Comparison of ENCODE assay signal across 12 mouse cellular contexts in the genomic region with DNA sequence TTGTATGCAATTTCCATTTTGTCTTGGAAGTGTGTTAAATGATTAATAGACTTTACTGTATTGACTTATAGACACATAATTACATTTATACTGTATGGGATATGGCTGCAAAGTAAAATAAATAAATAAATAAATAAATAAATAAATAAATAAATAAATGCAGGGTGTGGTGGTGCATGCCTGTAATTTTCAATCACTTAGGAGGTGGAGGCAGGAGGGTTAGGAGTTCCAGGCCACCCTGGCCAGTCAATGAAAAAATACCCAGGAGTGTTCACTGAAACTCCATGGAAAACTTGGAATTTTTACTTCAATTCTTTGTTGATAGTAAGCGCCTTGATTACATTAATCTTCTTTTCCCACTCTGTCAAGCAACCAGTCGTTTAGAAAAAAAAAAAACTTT. TPM values are rescaled to one million over a fixed set of nuclear protein-coding genes. Genes with fewer than 3 reads are reported as not detected.
DNase-seq lines count a peak whose midpoint lies in the region; ATAC-seq and TF ChIP-seq lines count a peak whose summit lies in the region.
"Had no signal": no experiment of that assay in that cellular context is flagged by ENCODE, and none has a peak within 500 bp of the region (broad histone marks: within the 10 kb centered on the region; RNA-seq: fewer than 3 reads in every experiment).

No protein-coding gene starts in this region.

- H3K4me2 ChIP-seq in heart, embryonic 13.5 days = peak overlapping the region; percentile 69
- peak overlapping the region; percentile 64 for H3K4me2 ChIP-seq in lung, embryonic 16.5 days (ENCODE audit: low read depth, low read length)
- H3K4me2 ChIP-seq in intestine, embryonic 15.5 days (replicated peaks) = peak overlapping the region; percentile 81
- peak overlapping the region; percentile 64 for H3K4me2 ChIP-seq in myocyte (ENCODE audit: low read depth)

- no peak for DNase-seq in heart, postnatal 4 days
- DNase-seq in lung, postnatal 25 days (ENCODE audit: low spot score) = no peak
- no peak for DNase-seq in testis, postnatal 10 days (ENCODE audit: low spot score)
- no peak for DNase-seq in gastrocnemius, postnatal 25 days
- DNase-seq: embryo, embryonic 11 days; right cerebral cortex, adult 18-20 months had no signal

- ATAC-seq in heart, embryonic 13.5 days (ENCODE audit: extremely low read depth, insufficient number of reproducible peaks, low FRiP score, low TSS enrichment) = no peak
- no peak for ATAC-seq in lung, embryonic 16.5 days (ENCODE audit: low read depth)
- 0 out of 2 replicates have a peak, but pooled peaks have one; percentile 31 for ATAC-seq in intestine, embryonic 15.5 days
- ATAC-seq: CD4-positive, CD25-positive, alpha-beta regulatory T cell, adult 4 months had no signal

- peaks cover 9% of the 10 kb centered on the region; the same call in 1 of the 2 replicates for H3K36me3 ChIP-seq in heart, embryonic 13.5 days
- peaks cover 3% of the 10 kb centered on the region; the same call in 1 of the 2 replicates for H3K36me3 ChIP-seq in lung, embryonic 16.5 days (ENCODE audit: control insufficient read depth, insufficient read depth, low read length)
- H3K36me3 ChIP-seq in intestine, embryonic 15.5 days = no peaks in the 10 kb centered on the region
- H3K36me3 ChIP-seq in myocyte (ENCODE audit: control insufficient read depth, insufficient read depth) = no peaks in the 10 kb centered on the region

- peak overlapping the region; percentile 89 for H3K9ac ChIP-seq in heart, embryonic 13.5 days
- peak overlapping the region; percentile 63; the same call in 1 of the 2 replicates for H3K9ac ChIP-seq in lung, embryonic 16.5 days (ENCODE audit: low read length)
- no peak overlapping the region; the same call in 1 of the 2 replicates for H3K9ac ChIP-seq in intestine, embryonic 15.5 days

- peak overlapping the region; percentile 71 for H3K4me3 ChIP-seq in heart, embryonic 13.5 days
- peak overlapping the region; percentile 62 for H3K4me3 ChIP-seq in lung, embryonic 16.5 days (ENCODE audit: low read length)
- peak overlapping the region; percentile 59 for H3K4me3 ChIP-seq in intestine, embryonic 15.5 days (replicated peaks)
- H3K4me3 ChIP-seq in myocyte = peak overlapping the region; percentile 23

- H3K27ac ChIP-seq in heart, embryonic 13.5 days (replicated peaks) = peak overlapping the region; percentile 94
- no peak overlapping the region; the same call in 1 of the 2 replicates for H3K27ac ChIP-seq in lung, embryonic 16.5 days (ENCODE audit: low read length)
- H3K27ac ChIP-seq in intestine, embryonic 15.5 days = no peak overlapping the region

- no peaks in the 10 kb centered on the region for H3K9me3 ChIP-seq in heart, embryonic 13.5 days
- H3K9me3 ChIP-seq in lung, embryonic 16.5 days (ENCODE audit: control insufficient read depth, low read length) = no peaks in the 10 kb centered on the region
- no peaks in the 10 kb centered on the region for H3K9me3 ChIP-seq in intestine, embryonic 15.5 days

- no peaks in the 10 kb centered on the region for H3K79me2 ChIP-seq in myocyte (ENCODE audit: control insufficient read depth, insufficient read depth)

- TF ChIP-seq POLR2A in myocyte (IDR thresholded peaks at IDR 0.05; ENCODE audit: insufficient read length, low read depth) = no peak

- WGBS in heart, embryonic 13.5 days = 50% methylated on average over 2 of the region's 2 CpGs
- WGBS in lung, embryonic 16.5 days = 30% methylated on average over 2 of the region's 2 CpGs
- 50% methylated on average over 2 of the region's 2 CpGs for WGBS in intestine, embryonic 15.5 days

- no peaks in the 10 kb centered on the region for H3K27me3 ChIP-seq in heart, embryonic 13.5 days (replicated peaks)
- H3K27me3 ChIP-seq in lung, embryonic 16.5 days (ENCODE audit: control insufficient read depth, insufficient read depth, low read depth, low read length) = no peaks in the 10 kb centered on the region
- H3K27me3 ChIP-seq in intestine, embryonic 15.5 days (replicated peaks) = no peaks in the 10 kb centered on the region
- H3K27me3 ChIP-seq in myocyte (ENCODE audit: control insufficient read depth, insufficient read depth, insufficient read length) = no peaks in the 10 kb centered on the region

- peaks cover 35% of the 10 kb centered on the region for H3K4me1 ChIP-seq in heart, embryonic 13.5 days
- peaks cover 10% of the 10 kb centered on the region for H3K4me1 ChIP-seq in lung, embryonic 16.5 days (replicated peaks; ENCODE audit: control insufficient read depth, insufficient read depth, low read length)
- peaks cover 3% of the 10 kb centered on the region; the same call in 1 of the 2 replicates for H3K4me1 ChIP-seq in intestine, embryonic 15.5 days (replicated peaks)

- H3ac ChIP-seq in myocyte (ENCODE audit: control insufficient read depth, insufficient read length) = no peak overlapping the region

TF ChIP-seq in myocyte, 11 proteins besides CTCF, POLR2A, EP300 and RAD21:
- TF ChIP-seq POLR2AphosphoS2 (IDR thresholded peaks at IDR 0.05; ENCODE audit: insufficient read length, low read depth) (no peak), TCF3 (IDR thresholded peaks at IDR 0.05; ENCODE audit: insufficient read length, low read depth) (no peak), SRF (IDR thresholded peaks at IDR 0.05; ENCODE audit: control insufficient read depth, insufficient read length, low read depth) (no peak), MAX (IDR thresholded peaks at IDR 0.05; ENCODE audit: low read depth) (no peak), MYOG (IDR thresholded peaks at IDR 0.05; ENCODE audit: control insufficient read depth in 1 of 3, insufficient read depth in 1 of 3, insufficient read length in 2 of 3, low read depth in 2 of 3) (no peak), CEBPB (IDR thresholded peaks at IDR 0.05; ENCODE audit: insufficient read depth, poor library complexity, severe bottlenecking) (no peak), USF1 (IDR thresholded peaks at IDR 0.05; ENCODE audit: low read depth) (no peak), E2F4 (IDR thresholded peaks at IDR 0.05; ENCODE audit: insufficient read depth) (no peak)

RNA-seq across cellular contexts. Expression of a gene that starts 1.1 kb away (rescaled TPM):
- polyA plus RNA-seq in heart, embryonic 13.5 days (2015; fragmentation: Nextera tagmentation; extraction: Ambion mirVana) = 83.0 and 85.6 TPM in 2 replicates
- 100 to 1,000 TPM; 115 to 118 TPM for total RNA-seq in heart, postnatal 4 days (2021)
- 161 and 166 TPM in 2 replicates for polyA plus RNA-seq in lung, embryonic 16.5 days (2015; fragmentation: Nextera tagmentation; extraction: Ambion mirVana)
- polyA plus RNA-seq in intestine, embryonic 15.5 days (2015; fragmentation: Nextera tagmentation; extraction: Ambion mirVana) = 76.9 and 86.9 TPM in 2 replicates
- 19.3 TPM for polyA plus RNA-seq in myocyte (2012; fragmentation: generic; extraction: Trizol)
- total RNA-seq in gastrocnemius, postnatal 25 days (2021) = 10 to 100 TPM; 27.8 to 29.4 TPM
- polyA plus RNA-seq: CD4-positive, CD25-positive, alpha-beta regulatory T cell, adult 4 months had no signal

RNA-seq across cellular contexts. Expression of a gene that starts 11.2 kb away (rescaled TPM):
- not detected in 2 replicates for polyA plus RNA-seq in heart, embryonic 13.5 days (2015; fragmentation: Nextera tagmentation; extraction: Ambion mirVana)
- total RNA-seq in heart, postnatal 4 days (2021) = not detected
- polyA plus RNA-seq in lung, embryonic 16.5 days (2015; fragmentation: Nextera tagmentation; extraction: Ambion mirVana) = not detected in 2 replicates
- polyA plus RNA-seq in intestine, embryonic 15.5 days (2015; fragmentation: Nextera tagmentation; extraction: Ambion mirVana) = not detected in 2 replicates
- polyA plus RNA-seq in myocyte (2012; fragmentation: generic; extraction: Trizol) = not detected
- not detected for total RNA-seq in gastrocnemius, postnatal 25 days (2021)
- total RNA-seq: layer of hippocampus, adult 18-20 months had no signal
- polyA plus RNA-seq: CD4-positive, CD25-positive, alpha-beta regulatory T cell, adult 4 months had no signal

RNA-seq across cellular contexts. Expression of a gene that starts 16.1 kb away (rescaled TPM):
- polyA plus RNA-seq in heart, embryonic 13.5 days (2015; fragmentation: Nextera tagmentation; extraction: Ambion mirVana) = 5.1 and 5.5 TPM in 2 replicates
- 1 to 10 TPM; 2.1 to 2.5 TPM for total RNA-seq in heart, postnatal 4 days (2021)
- 3.6 and 4.5 TPM in 2 replicates for polyA plus RNA-seq in lung, embryonic 16.5 days (2015; fragmentation: Nextera tagmentation; extraction: Ambion mirVana)
- 11.2 and 12.0 TPM in 2 replicates for polyA plus RNA-seq in intestine, embryonic 15.5 days (2015; fragmentation: Nextera tagmentation; extraction: Ambion mirVana)
- 0.06 TPM for polyA plus RNA-seq in myocyte (2012; fragmentation: generic; extraction: Trizol)
- 1 to 10 TPM in 1 of 2 experiments, under 1 TPM in 1; 0.59 to 1.2 TPM for total RNA-seq in gastrocnemius, postnatal 25 days (2021)
- total RNA-seq: layer of hippocampus, adult 18-20 months had no signal
